Mouse (Mus musculus) c-Kit-positive CD71-positive TER-119-negative erythroid progenitor cells, embryonic 14.5 days (primary cell): ENCODE data around the gene Baz2b.

ENCODE experiments used
- DNase-seq: peaks from one replicate; pipeline ENCODE4 v3.0.0-alpha.2; 2013; ENCODE audit warnings: low read depth

The Baz2b gene

DNA sequence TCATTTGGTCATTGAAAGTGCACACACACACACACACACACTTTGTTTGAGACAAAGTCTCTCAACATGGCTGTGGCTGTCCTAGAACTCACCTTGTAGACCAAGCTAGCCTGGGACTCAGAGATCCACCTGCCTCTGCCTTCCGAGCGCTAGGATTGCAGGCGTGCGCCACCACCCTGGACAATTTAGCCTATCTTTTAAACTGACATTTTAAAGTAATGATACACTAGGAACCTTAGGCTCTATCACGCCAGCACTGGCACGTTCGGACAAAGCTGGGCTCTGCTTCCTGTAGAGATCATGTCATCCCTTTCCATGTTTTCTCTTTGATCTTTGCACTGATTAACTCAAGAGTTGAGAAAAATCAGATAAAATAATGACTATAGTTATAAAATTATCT is 81.0 kb downstream of the Baz2b start:
- no peak for DNase-seq

DNA sequence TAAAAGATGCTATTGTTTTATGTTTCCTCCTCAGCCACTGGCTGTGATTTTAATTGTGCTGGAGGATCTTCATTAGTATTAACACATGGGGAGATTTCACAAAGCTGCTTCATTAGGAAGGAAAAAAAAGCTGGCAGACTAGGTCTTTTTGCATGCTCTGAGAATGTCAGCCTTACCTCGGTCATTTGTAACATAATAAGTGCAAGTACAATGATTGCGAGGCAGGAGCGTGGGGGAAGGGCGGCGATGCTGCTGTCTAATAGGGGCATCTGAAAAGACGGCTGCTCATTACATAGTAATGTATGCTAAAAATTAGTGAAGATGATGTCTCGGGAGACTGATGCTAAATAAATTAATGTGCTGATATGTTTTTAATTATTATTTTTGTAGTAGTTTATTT is 82.8 kb downstream of the Baz2b start:
- no peak for DNase-seq

DNA sequence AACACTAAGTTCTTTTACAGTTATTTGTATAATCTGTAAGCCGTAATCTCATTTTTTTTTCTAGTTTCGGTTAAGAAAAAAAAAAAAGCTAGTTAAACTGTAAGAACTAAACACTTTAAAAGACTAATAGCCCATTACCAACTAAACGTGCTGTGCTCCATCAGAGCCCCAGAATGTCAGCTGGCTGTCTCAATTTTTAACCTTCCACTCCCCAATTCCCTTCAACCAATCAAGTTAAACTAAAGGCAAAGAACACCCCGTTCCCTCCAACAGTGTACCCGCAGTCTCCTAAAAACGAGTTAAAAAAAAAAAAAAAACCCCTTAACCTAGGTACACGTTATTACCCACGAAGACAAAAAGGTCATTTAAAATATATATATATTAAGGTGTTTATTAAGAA is 83.3 kb downstream of the Baz2b start:
- DNase-seq: no peak

DNA sequence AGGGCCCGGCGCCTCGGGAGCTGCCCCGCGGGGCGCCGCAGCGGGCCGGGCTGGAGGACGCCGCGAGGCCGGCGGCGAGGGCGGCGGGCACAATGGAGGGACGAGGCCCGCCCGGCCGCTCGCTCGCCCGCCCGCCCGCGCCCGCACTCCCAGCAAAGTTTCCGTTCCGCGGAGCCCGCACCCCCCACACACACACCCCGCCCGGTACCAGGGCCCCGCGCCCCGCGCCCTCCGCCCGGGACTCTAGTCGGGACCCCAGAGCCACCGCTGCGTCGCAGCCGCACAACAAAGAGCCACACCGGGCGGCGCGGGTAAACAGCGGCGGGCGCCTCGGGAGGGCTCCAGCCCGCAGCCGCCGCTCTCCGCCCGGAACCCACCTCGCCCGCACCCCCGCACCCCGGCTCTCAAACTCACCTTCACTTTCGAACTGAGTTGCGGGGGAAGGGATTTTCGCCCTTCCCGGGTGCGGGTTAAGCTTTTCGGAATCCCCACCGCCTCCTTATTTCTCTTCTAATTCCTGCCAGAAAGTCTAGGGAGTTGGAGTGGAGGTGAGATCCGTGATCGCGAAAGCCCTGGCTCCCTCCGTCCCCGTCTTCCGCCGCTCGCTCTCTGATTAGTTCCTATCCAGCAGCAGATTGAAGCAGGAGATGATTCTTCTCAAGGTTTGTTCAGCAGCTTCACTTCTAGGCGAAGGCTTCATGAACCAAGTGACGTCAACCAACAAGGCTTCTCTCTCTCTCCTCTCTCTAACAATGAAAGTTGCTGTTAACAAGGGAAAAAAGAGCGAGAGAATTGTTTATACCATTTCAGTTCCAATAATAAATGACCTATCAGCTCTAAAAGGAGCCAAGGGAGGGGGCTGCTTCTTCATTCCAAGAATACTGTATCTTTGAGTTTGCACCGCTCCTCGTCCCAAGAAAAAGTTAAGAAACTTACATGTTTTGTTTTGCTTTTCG is 84.3 kb downstream of the Baz2b start:
- no peak for DNase-seq

DNA sequence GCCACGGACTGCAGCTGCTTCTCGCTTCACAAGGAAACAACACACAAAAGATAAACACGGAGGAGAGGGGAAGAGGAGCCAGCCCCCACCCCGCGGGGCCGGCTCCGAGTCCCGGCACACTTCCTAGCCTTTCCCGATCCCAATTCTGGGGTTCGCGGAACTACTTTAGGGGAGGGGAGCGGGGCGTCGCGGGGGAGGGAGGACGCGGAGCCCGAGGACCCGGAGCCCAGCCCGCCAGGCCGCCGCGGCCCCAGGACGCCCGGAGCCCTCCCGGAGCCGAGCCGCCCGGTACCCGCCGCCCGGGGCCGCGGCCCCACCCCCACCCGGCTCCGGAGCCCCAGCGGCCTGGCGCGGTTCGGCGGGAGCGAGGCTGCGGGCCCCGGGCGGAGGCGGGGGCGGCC is 85.0 kb downstream of the Baz2b start:
- no peak for DNase-seq

DNA sequence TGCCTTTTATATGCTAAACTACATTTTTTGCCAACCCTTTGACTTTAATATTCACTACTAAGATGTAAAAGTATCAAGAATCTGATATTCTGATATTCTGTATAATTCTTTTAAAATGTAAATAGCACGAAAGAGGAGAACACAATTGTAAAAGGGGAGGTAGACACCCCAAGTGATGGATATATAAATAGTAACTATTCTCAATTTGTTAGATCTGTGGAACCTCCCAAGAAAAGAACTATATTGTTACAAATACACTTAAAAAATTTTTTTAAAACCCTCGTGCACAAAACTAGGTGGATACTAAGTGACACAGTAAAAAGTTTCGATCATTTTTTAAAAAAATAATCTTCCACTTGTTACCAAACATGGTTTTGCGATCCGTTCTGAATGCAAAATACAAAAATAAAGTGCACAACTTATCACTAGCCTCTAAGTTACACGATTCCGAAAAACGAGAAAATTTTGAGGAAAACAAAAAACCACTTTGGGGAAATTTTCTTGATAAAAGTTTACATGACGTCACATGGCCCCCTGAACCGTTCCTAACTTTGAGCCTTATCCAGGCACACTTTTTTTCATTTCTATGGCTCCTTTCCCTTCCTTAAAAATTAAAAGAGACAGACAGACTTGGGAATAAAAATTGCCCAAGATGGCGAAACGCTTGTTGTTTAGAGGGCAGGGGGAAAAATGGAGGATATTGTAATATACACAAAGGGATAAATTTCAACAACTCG is 85.6 kb downstream of the Baz2b start:
- no peak for DNase-seq

DNA sequence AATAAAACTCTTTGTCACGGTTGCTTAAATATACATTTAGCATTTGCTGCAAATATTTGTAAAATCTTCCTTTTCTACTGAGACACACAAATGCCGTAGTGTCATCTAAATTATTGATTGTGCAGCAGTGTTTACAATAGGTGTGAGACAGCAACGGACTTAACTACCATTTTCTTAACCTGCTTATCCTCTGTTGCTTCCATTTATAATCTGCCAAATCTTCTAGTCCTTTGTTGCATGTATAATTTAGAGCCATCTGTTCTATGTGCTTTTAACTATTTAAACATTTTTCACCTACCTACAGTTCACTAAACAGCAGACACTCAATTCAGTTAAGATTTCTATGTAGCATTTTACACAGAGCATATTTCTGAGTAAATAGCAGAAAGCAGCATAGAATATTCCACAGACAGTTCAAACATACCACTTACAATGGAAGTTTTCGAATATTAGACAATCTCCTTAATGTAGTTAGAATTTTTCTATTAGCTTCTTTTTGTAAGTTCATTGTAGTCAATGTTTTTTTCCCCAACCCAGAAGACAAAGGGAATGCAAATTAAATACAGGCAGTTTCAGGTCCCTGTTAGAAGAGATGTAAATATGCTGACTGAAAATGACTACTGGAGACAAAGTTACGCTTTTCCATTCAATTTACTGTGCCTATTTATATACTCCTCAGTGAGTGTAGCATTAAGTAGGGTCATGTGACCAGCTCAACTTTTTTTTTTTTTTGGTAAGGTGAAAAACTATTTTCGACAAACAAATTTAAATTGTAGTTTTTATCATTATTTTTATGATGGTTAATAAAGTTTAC is 86.4 kb downstream of the Baz2b start:
- no peak for DNase-seq

DNA sequence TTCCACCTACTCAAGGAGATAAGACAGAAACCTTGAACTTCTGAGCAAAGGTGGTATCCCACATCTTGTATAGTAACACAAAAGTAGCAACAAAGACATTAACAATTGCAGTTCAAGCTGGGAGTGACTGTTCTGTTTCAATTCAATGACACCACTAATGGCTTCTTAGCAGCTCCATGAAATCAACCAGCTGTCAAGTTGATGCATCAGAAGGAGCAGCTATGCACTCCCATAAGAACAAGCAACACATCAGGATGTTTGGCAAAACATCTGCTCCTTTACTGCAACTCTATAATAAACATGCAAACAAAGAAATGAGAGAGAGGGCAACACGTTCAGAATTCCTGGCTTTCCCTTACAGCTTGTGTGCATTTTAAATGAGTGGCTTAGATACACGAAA is 87.5 kb downstream of the Baz2b start:
- no peak for DNase-seq

DNA sequence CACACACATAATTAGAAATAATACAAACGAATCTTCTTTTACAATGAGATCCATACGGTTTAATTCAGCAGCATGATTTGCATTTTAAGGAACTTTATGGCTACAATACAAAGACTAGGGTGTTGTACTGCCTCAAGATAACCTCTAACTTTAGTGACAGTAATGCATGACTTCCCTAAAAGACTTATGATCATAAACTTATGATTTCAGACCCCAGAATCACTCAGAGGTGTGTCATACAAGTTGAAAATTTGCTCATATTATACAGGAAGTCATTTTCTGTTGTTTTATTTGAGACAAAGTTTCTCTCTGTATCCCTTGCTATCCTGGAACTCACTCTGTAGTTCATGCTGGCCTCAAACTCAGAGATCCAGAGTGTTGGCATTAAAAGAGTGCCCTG is 89.0 kb downstream of the Baz2b start:
- no peak for DNase-seq

DNA sequence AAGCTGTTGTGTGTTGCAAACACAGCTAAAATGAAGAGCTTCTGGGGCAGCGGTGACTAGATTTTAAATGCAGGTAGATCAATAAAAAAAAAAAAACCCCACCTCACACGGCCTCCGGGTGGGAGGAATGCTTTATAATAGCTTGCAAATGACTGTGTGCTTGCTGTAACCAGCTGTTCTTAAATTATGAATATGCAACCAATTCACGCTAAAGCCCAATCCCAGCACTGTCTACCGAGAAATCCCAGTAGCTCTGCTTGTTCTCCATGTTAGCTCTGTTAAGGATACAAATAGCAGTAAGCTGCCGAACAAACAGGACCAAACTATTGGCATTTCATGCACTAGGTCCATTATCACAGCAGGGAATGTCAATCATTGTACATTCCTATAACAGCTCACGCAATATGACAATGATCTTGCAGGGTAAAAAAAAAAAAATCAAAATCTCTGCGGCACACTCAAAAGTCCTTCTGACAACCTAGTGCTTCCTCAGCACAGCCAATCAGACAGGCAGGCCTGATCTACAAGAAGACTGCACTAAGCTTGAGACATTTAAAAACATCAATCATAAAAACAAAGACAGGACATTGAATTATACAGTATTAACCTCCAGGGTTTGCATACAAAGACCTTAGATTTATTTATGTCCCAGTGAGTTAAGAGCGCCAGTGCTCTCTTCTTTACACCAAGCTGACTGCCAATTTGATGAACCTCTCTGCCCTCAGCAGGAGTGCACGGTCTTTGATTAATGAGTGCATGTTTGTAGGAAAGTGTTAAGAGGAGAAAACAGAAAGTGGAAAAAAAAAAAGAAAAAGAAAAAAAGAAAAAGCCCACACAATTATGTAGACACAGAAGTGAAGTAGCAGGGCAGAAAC is 90.7 kb downstream of the Baz2b start:
- DNase-seq: no peak

DNA sequence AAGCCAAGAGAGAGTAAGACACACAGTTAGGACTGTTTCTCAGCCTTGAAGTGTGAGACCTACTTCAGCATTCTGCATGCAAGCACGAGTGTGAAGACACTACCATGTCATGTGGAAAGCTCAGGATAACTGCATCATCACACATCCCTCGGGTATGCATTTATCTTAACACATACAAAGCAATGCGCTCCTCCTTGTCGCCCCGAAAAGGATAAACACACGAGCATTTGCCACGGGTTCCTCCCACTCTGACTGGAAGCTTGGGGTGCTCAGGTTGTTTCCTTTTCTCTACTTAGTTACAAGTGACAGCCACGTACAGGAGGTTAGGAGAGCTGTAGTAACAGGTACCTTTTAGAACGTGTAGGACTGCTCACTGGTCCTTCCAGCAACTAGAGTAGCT is 91.8 kb downstream of the Baz2b start:
- no peak for DNase-seq

DNA sequence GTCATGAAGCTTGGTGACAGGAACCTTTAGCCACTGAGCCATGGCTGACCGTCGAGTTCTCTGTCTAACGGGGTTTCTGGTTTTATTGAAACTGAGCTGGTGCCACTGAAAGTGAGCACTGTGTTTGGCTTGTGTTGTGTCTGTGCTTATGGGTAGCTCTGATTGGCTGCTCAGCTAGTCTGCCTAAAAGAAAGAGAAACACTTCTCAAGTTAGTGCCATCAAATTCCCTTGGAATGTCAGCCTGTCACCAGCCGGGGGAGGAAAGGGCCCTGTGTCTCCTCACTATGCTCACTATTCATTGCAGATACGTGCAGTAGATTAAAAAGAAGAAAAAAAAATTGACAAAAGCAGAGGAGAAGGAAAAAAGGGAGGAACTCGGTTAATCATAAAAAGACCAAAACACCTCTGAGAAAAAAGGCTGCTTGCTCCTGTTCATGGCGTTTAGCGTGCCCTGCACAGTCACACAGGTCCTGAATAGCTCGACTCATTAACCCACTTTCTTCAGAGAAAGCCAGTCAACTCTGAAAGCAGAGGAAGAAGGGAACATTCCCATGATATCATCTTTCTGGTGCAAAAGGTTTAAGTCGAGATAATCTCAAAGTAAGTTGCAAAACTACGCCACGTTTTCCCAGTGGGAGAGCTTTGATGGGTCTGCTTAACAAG is 93.6 kb downstream of the Baz2b start:
- no peak for DNase-seq

DNA sequence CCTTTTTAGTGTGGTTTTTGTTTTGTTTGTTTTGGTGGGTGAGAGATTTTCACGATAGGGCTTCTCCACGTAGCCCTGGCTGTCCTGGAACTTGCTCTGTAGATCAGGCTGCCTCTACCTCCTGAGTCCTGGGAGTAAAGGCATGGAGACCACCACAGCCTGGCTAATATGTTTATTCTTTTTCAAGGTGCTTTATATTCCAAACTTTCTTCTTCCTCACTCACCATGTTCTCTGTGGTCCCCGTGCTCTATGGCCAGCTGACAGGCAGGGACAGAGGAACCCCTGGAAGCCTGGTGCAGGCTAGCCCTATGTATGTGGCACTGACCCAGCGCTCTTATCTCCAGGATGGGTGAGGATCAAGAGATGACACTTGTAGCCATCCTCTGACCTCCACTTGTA is 94.7 kb downstream of the Baz2b start:
- DNase-seq: no peak

DNA sequence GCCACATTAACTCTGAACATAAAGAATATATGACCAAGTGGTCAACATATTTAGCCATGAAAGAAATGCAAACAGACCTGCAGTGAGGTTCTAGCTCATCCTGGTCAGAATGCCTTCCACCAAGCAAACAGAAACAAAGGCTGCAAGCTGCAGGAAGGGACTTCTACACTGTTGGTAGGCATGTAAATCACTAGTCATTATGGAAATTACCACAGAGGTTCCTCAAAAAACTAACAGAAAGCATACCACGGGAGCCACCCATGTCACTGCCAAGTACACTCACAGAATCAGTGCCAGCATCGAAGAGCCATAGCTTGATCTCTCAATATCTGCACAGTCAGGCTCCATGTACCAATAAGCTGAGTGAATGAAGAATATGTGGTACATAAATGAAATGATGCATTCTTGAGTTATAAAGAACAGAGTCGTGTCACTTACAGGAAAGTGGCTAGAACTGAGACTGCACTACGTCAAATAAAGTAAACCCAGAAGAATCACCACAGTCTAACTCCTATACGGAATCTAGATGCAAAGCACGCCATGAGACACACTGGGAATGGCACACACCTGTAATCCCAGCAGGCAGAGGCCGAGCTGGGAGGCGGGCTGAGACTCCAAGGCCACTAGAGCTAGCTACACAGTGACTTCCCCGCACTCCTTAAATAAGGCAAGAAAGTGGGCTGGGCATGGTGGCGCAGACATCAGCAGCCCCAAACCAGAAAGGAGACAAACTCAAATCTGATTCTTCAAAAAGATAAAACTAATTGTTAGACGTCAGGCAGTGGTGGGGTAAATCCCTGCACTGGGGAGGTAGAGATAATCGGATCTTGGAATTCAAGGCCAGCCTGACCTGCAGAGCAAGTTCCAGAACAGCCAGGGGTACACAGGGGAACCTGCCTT is 95.7 kb downstream of the Baz2b start:
- no peak for DNase-seq

DNA sequence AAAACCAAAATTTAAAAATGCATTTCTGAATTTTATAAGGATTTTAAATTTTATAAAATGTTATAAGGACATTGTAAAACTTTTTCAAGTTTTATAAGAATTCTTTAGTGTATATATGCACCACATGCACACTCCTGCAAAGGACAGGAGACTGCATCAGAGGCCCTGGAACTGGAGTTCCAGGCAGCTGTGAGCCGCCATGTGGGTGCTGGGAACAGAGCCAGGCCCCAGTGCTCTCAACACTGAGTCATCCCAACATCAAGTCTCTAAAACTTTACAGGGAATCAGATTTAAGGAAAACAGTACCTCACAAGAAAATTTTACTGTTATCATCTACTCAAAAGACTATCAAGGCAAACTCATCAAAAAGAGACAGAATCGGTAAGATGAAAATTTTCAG is 97.5 kb downstream of the Baz2b start:
- no peak for DNase-seq

DNA sequence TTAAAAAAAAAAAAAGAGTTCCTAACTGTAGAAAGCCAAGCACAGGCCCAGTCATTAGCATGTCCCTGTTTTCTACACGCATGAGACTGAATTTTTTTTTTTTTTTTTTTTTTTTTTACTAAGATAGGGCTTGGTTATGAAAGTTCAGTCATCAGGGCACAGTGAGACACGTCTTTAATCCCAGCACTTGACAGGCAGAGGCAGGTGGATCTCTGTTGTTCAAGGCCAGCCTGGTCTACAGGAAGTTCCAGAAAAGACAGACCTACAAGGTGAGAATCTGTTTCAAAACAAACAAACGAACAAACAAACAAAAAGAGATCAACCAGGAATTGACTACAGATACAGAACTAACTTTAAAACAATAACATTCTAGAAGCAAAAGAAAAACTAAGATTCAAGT is 100.6 kb downstream of the Baz2b start:
- DNase-seq: no peak

DNA sequence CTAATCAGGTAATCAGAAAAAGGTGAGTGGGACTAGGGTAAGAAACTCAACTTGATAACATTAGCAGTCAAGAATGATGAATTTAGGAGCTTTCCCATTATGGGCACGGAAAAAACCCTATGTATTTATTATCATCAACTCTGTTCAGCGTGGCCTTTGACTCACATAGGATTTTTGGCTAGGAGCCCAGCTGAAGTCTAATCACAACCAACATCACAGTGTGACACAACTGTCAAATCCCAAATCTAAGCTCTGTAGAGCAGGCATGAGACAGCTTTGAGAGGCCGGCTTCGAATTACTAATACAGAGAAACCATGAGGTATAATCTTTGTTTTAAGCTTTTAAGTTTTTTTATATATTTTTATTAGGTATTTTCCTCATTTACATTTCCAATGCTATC is 113.0 kb downstream of the Baz2b start:
- DNase-seq: no peak

DNA sequence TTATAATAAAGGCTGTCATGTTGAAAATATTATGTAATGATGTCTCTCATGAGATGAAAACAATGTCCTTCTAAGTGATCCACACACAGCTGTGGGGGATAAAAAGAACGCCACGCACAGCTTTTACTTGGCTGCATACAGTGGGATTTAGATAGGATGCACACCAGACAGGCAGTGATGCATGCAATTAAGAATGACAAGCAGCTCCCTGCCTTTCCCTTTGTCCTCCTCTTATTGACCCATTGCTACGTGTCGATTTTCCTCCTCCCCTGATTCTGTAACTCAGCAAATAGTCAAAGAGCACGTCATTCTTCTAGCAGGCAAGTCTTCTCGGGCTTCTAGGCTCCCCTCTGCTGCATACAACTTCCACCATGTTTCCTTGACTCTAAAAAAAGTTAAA is 119.4 kb downstream of the Baz2b start:
- DNase-seq: no peak

DNA sequence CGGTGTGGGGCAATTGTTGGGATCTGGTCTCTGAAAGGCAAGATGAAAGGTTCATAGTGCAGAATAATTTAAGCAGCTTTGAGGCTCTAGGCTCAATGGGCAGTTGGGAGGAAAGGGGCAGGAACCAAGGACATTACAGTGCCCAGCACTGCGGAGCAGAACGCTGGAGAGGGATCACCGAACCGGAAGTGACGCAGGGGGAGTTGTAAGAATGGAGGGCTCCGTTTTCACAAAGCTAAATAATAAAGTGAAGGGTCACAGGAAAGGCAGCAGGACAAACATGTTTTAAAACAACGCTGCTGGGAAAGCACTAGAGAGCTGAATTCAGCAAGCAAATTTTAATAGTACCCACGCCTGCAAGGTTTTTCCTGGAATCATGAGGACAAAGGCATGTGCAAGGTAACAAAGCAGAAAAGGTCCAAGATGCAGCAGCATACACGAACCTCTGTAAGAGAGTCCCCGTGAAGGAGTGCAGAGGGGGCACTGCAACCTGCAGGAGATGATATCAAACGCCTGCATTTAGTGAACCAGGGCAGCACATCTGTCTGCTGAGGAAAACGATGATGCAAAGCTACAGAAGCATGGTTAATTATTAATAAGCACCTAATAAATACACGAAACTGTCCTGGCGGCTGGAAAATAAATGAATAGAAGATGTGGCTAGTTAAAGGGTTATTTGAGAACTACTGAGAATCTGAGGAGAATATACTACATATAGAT is 120.0 kb downstream of the Baz2b start:
- DNase-seq: no peak
